Mouse (Mus musculus): ENCODE measurements around the gene Gorab.

Gorab gene

DNA sequence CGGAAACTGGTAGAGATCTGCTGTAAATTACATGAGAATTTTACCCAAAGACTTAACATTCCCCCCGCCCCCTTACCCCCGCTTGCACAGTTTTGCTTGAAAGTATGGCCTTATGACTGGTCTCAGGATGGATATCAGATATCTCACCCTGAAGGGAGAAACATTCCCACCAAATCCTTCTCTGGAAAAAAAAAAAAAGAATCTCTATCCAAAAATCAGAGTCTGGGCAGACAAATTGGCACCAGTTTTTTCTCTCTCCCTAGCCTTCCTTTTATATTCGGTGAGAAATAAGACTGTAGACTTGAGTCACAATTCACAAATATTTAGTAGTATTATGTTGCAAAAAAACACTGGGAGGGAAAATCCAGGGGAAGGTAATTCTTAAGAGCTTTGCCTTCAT is 47.3 kb downstream of the Gorab start:
- no peak for DNase-seq (ENCODE audit: low read depth)

DNA sequence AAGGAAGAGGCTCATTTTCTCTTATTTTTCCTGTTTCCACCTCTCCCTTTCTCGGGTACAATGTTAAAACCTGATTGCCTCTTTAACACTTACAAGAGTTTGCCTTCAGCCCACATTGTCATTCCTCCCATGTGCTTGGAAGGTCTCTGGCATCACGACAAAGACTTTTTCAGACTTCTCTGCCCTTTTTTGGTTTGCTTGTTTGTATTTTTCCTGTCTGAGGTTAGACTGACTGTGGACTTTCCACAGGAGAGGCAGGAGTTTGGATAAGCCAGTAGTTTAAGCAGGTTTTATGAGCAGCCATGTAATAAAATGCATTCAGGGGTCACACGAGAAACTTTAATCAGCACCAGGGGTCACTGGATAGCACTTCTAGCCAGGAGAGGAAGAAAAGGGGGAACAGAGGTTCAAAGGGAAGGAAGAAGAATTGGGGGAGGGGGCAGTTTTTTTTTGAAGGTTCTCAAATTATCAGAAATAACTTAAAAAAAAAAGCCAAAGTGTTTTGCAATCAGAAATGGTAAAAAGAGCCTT is 47.8 kb downstream of the Gorab start:
- no peak for DNase-seq (ENCODE audit: low read depth)

DNA sequence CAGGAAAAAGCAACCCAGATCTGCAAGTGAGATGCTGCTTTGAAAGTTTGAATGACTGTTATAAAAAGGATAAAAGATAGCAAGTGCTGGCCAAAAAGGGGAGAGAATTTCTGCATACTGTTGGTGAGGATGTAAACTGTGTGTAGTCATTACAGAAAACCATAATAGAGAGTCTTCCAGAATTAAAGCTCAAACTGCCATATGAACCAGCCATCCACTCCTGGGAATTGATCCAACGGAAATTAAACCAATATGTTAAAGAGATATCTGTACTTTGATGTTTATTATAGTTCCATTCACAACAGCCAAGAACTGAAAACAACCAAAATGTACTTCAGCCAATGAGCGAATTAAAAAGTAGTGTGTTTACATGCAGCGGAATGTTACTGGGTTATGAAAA is 52.5 kb downstream of the Gorab start:
- DNase-seq (ENCODE audit: low read depth): no peak

DNA sequence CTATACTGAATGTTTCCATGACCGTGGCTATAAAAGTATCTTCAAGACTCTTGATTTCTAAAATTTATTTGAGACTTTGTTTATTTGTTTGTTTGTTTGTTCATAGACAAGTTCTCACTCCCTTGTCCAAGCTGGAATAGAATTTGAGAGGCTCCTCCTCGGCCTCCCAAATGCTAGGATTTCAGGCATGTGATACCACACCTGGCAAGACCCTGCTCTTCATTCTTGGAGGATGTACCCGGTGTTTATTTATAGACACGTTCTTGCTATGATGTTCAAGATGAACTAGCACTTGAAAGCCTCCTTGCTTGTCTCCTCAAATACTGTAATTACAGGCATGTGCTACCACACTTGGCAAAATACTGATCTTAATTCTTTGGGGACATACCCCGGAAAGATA is 57.9 kb downstream of the Gorab start:
- no peak for DNase-seq (ENCODE audit: low read depth)

DNA sequence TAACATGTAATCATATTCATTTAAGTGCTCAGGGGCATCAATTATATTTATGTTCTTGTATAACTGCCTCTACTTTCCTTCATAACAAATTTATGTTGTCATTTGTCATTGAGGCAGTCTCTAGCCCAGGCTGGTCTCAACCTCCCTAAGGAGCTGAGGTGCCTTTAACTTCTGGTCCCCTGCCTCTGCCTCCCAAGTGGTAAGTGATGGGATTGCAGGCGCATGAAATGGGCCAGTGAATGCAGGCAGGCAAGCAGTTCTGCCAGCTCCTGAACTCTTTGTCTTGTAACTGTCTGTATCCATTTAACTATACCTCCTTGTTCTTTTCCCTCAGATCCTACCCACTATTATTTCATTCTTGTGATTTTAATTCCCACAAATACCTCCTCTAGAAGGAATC is 58.5 kb downstream of the Gorab start:
- DNase-seq (ENCODE audit: low read depth): peak; percentile 2

DNA sequence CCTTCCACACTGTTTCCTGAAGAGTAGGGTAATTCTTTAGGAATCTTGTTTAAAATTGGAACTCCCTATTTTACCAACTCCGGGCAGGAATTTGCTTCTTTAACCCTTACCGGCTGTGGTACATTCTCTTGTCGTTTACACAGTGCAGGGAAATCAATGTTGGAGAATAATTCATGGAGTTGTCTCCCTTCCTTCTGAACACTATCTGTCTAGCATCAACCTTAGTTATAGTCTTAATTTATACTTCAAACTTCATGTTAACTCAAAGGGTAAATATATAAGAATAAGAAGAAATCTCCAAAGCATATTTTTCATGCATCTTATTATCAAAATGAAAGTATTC is 64.3 kb downstream of the Gorab start:
- DNase-seq (ENCODE audit: low read depth): no peak

DNA sequence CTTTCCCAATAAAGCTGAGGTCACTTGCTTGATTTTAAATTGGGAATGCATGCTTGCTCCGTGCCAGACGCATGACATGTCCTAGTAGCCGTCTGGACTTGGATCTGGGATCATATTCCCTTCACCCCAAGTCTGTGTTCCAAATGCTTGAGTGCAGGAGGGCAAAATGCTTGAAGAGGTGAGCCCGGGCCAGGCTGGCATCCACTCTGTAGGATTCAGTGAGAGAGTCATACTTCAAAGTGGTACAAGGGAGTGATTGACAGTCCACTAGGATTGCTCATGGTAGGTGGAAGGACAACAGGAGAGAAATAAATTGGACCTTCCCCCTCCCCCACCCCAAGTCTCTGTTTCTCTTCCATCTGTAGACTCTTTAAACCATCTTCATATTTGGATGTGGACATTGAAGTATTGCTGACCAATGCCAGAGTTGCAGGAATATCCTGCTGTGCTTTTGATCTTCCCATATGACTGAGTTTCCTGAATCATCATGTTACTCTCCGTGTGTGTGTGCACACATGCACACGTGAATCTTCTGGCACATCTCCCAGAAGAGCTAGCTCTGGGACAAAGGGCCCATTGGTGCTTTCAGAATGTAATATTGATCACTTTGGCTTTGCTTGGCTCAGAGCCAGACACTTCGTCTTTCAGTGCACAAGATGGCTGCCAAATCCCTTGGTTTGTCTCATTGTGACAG is 64.8 kb downstream of the Gorab start:
- DNase-seq (ENCODE audit: low read depth): no peak

DNA sequence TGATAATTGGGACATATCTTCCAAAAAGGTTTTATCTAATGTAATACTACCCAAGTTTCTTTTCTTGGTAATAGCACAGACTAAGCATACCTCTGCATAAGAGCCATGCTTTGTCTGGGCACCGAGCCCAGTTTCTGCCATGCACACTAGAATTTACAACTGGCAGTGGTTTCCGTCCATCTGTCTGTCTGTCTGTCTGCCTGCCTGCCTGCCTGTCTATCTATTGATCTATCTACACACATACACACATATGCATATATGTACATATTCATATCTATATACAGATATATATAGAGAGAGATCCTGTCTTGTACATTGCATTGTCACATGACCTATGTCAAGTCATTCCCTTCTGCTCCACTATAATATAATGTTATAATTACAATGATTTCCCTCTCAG is 65.6 kb downstream of the Gorab start:
- peak; percentile 15 for DNase-seq (ENCODE audit: low read depth)
